Mouse (Mus musculus) E14TG2a.4 (cell line): Measurements from ENCODE around the gene Mtrf1.

Source experiments
- H3K27me3 ChIP-seq: 2 replicates; pipeline ENCODE4 v1.6.1; 2014; ENCODE audit warnings: low read length, control low read depth; ENCODE audit not compliant: insufficient read depth
- H3K36me3 ChIP-seq: 2 replicates; pipeline ENCODE4 v1.6.1; 2014; ENCODE audit warnings: low read length, control low read depth; ENCODE audit not compliant: insufficient read depth
- H3K4me1 ChIP-seq: replicated peaks from 2 replicates; pipeline ENCODE4 v1.6.1; 2014; ENCODE audit warnings: low read depth, low read length, control low read depth
- H3K4me3 ChIP-seq: replicated peaks from 2 replicates; pipeline ENCODE4 v1.5.1; 2014; ENCODE audit warnings: mild to moderate bottlenecking, low read length
- H3K9me3 ChIP-seq: 2 replicates; pipeline ENCODE4 v1.6.1; 2014; ENCODE audit warnings: low read length, control low read depth
- CTCF ChIP-seq: conservative IDR thresholded peaks from 2 replicates; pipeline ENCODE4 v1.5.1; 2014; ENCODE audit warnings: low read length
- NANOG ChIP-seq: IDR thresholded peaks from 2 replicates; pipeline ENCODE4 v1.6.1; 2014; ENCODE audit warnings: borderline replicate concordance, low read length, mixed read lengths
- POU5F1 ChIP-seq: IDR thresholded peaks from 2 replicates; pipeline ENCODE4 v1.6.1; 2014; ENCODE audit warnings: low read length, borderline replicate concordance

Mtrf1 gene

GRCm38 (mm10) chr14:79397321-79398122, at the start of gene Mtrf1:
TSS of gene Mtrf1 (plus strand) at chr14:79397772.
- Histone ChIP-seq H3K4me3 (peak within 1 kb of the TSS; percentile 81), H3K9me3 (no peaks in the 10 kb centered on the region), H3K4me1 (peaks cover 13% of the 10 kb centered on the region), H3K36me3 (peaks cover 14% of the 10 kb centered on the region), H3K27me3 (no peaks in the 10 kb centered on the region)
- TF ChIP-seq NANOG (no peak), POU5F1 (no peak), CTCF (no peak)

GRCm38 (mm10) chr14:79358055-79358454, 39.5 kb upstream of the Mtrf1 start:
- TF ChIP-seq NANOG (no peak), CTCF (no peak), POU5F1 (no peak)
- peaks cover 75% of the 10 kb centered on the region for H3K36me3 ChIP-seq
- peaks cover 11% of the 10 kb centered on the region for H3K4me1 ChIP-seq
- H3K4me3 ChIP-seq = no peak overlapping the region
- H3K27me3 ChIP-seq = no peaks in the 10 kb centered on the region
- H3K9me3 ChIP-seq = no peaks in the 10 kb centered on the region

DNA sequence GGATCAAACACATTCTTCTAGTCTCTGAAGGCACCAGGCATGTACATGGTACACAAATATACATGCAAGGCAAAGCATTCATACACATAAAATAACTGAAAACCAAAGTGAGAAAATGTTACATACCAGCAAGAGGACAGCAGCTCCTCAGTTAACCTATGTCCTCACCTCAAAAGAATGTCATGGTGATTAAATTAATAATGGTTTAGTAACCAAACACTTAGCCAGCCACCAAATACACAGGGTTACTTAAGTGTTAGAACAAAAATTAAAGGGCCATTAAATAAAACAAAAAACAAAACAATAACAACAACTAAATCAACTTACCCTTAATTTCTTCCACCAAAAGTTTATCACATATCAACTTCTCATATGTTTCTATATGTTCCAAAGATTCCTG, 20.5 kb upstream of the Mtrf1 start:
- no peaks in the 10 kb centered on the region for H3K4me1 ChIP-seq
- no peak for TF ChIP-seq NANOG
- TF ChIP-seq CTCF = no peak
- no peak for TF ChIP-seq POU5F1
- H3K27me3 ChIP-seq = no peaks in the 10 kb centered on the region
- H3K36me3 ChIP-seq = peaks cover 55% of the 10 kb centered on the region
- H3K9me3 ChIP-seq = no peaks in the 10 kb centered on the region
- H3K4me3 ChIP-seq = no peak overlapping the region

- peaks cover 80% of the 10 kb centered on the region for H3K36me3 ChIP-seq
- no peaks in the 10 kb centered on the region; the same call in 1 of the 2 replicates for H3K4me1 ChIP-seq
- no peaks in the 10 kb centered on the region for H3K27me3 ChIP-seq
- TF ChIP-seq POU5F1 (no peak), CTCF (no peak), NANOG (no peak)
- H3K4me3 ChIP-seq = no peak overlapping the region
- no peaks in the 10 kb centered on the region for H3K9me3 ChIP-seq
These were observed 14.5 kb upstream of the Mtrf1 start for GRCm38 (mm10) chr14:79383120-79383519.

- Histone ChIP-seq H3K36me3 (peaks cover 46% of the 10 kb centered on the region), H3K9me3 (no peaks in the 10 kb centered on the region), H3K27me3 (no peaks in the 10 kb centered on the region), H3K4me1 (peaks cover 20% of the 10 kb centered on the region), H3K4me3 (no peak overlapping the region)
- TF ChIP-seq POU5F1 = no peak
These were observed 9.3 kb upstream of the Mtrf1 start for GRCm38 (mm10) chr14:79388304-79388703.

DNA sequence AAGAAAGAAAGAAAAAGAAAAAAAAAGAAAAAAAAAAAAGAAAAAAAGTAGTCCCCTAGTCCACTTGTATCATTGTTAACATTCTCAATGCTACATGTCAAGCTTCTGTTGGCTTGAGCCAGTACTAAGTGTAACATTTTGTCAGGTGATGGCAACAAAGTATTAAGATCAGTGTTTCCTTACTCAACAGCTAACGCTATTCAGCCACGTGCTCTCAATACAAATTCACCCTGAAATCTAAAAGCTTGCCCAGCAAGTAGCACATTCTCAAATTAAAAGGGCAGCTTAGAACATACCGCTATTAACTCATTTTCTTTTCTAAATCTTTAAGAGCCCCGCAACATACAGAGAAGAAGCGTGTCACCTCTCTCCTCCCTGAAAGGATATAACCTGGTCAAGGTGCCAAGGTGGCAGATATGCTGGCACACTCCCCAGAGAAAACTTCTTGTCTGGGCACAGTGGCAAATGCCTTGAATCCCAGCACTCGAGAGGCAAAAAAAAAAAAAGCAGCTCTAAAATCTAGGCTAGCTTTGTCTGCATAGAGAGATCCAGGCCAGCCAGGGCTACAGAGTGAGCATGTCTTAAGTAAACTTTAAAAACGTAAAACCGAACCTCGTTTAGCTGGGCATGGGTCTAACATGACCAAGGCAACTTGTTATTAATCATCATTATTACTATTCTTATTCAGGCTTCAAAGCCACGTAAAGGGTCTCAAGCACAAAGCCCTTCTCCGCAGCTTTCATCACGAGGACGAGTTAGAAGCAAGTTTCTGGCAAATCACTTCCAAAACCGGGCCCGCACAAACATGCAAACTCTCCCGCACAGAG, 7.9 kb upstream of the Mtrf1 start:
- Histone ChIP-seq H3K27me3 (no peaks in the 10 kb centered on the region), H3K4me1 (peaks cover 20% of the 10 kb centered on the region), H3K4me3 (peak overlapping the region; percentile 93), H3K36me3 (peaks cover 37% of the 10 kb centered on the region), H3K9me3 (no peaks in the 10 kb centered on the region)
- TF ChIP-seq NANOG = no peak
- TF ChIP-seq POU5F1 = no peak
- TF ChIP-seq CTCF = no peak

GRCm38 (mm10) chr14:79390265-79390926, 7.2 kb upstream of the Mtrf1 start, which contains the start of gene Naa16:
TSS of gene Naa16 (minus strand) at chr14:79390778.
- no peaks in the 10 kb centered on the region for H3K9me3 ChIP-seq
- peaks cover 20% of the 10 kb centered on the region for H3K4me1 ChIP-seq
- peak within 1 kb of the TSS; percentile 93 for H3K4me3 ChIP-seq
- peaks cover 31% of the 10 kb centered on the region for H3K36me3 ChIP-seq
- TF ChIP-seq NANOG = no peak
- TF ChIP-seq POU5F1 = no peak
- H3K27me3 ChIP-seq = no peaks in the 10 kb centered on the region

- peaks cover 4% of the 10 kb centered on the region for H3K36me3 ChIP-seq
- peaks cover 28% of the 10 kb centered on the region for H3K4me1 ChIP-seq
- TF ChIP-seq NANOG = no peak
- TF ChIP-seq POU5F1 = no peak
- TF ChIP-seq CTCF = no peak
- no peak overlapping the region for H3K4me3 ChIP-seq
- no peaks in the 10 kb centered on the region for H3K9me3 ChIP-seq
- no peaks in the 10 kb centered on the region for H3K27me3 ChIP-seq
These were observed 4.3 kb upstream of the Mtrf1 start for GRCm38 (mm10) chr14:79393289-79393688.
